Mouse (Mus musculus) intestine, embryonic 16.5 days (tissue): ENCODE data around the gene Tex33. TPM values are rescaled to one million over a fixed set of nuclear protein-coding genes. Genes with fewer than 3 reads are reported as not detected.
A peak's percentile ranks its signal among the peaks of the same experiment; 100 is the strongest.

ENCODE experiments used
- ATAC-seq: fragments of 200-750 bp; cut with Nextera tagmentation; 2 replicates; pipeline ENCODE4 v1.8.0; 2017; ENCODE audit warnings: moderate TSS enrichment, moderate library complexity
- H3K27ac ChIP-seq: fragments of 300-500 bp; sonication (generic); 2 replicates; pipeline ENCODE4 v1.5.1; 2014; ENCODE audit warnings: mild to moderate bottlenecking, low read length
- H3K27me3 ChIP-seq: fragments of 300-500 bp; sonication (generic); replicated peaks from 2 replicates; pipeline ENCODE4 v1.6.1; 2014; ENCODE audit warnings: low read length, control low read depth, mixed read lengths; ENCODE audit not compliant: control insufficient read depth, insufficient read depth
- H3K36me3 ChIP-seq: fragments of 300-500 bp; sonication (generic); 2 replicates; pipeline ENCODE4 v1.6.1; 2014; ENCODE audit warnings: low read length, control low read depth; ENCODE audit not compliant: control insufficient read depth, insufficient read depth
- H3K4me1 ChIP-seq: fragments of 300-500 bp; sonication (generic); 2 replicates; pipeline ENCODE4 v1.6.1; 2014; ENCODE audit warnings: low read length, control low read depth, mixed read lengths; ENCODE audit not compliant: control insufficient read depth, insufficient read depth
- H3K4me2 ChIP-seq: fragments of 300-500 bp; sonication (generic); 2 replicates; pipeline ENCODE4 v1.6.1; 2014; ENCODE audit warnings: low read depth, low read length, control low read depth
- H3K4me3 ChIP-seq: fragments of 300-500 bp; sonication (generic); 2 replicates; pipeline ENCODE4 v1.5.1; 2014; ENCODE audit warnings: mild to moderate bottlenecking, low read length
- H3K9ac ChIP-seq: fragments of 300-500 bp; sonication (generic); 2 replicates; pipeline ENCODE4 v1.6.1; 2014; ENCODE audit warnings: low read depth, low read length
- H3K9me3 ChIP-seq: fragments of 300-500 bp; sonication (generic); 2 replicates; pipeline ENCODE4 v1.6.1; 2016; ENCODE audit warnings: low read length, control low read depth; ENCODE audit not compliant: control insufficient read depth
- WGBS: fragments of 180-500 bp; shearing (Covaris S2); extraction: QIAGEN DNeasy Blood & Tissue Kit; methylation state at CpG from one replicate; pipeline ENCODE4 v1.1.7; 2014; 5-methylcytosine and 5-hydroxymethylcytosine counted together
- polyA plus RNA-seq: library from polyadenylated mRNA; unstranded; fragments of >200 nt; fragmentation: Nextera tagmentation; extraction: Ambion mirVana; gene quantifications from 2 replicates; pipeline ENCODE4 v1.2.1, GENCODE M21; 2015

Gene Tex33
- polyA plus RNA-seq, result not detected in 2 replicates

DNA sequence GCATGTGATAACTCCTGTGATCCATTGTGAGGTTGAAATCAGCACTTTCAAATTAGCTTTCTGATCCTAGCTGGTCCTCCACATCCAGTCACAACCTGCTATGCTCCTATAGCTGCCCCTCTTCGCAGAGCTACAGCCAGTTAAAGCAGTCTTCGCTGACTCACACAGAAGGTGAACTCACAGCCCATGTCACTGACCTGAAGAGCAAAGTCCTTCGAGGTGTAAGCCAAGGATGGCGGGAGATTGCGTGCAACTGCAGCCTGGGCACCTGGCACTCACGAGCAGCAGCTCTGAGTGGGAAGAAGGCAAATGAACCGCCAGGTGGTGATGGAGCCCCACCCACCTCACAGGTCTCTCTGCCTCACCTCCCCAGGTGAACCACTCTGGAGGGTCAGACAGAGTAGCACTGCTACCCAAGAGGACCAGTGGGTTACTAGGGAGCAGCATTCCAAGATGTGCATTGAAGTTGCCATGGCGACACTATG is at the start of gene Tex33:
TSS of gene Tex33 (minus strand) at position 435 of the 485 bp plus-strand sequence.
- 79% methylated on average over 8 of the region's 8 CpGs for WGBS
- H3K9me3 ChIP-seq, result no peaks in the 10 kb centered on the region
- H3K4me2 ChIP-seq, result no peak within 1 kb of the TSS
- H3K4me1 ChIP-seq, result no peaks in the 10 kb centered on the region
- no peak within 1 kb of the TSS for H3K4me3 ChIP-seq
- 0 out of 2 replicates have a peak, but pooled peaks cover 14% of the 10 kb centered on the region for H3K27me3 ChIP-seq
- no peaks in the 10 kb centered on the region for H3K36me3 ChIP-seq
- 0 out of 2 replicates have a peak, but pooled peaks have one; percentile 26 for ATAC-seq
- no peak within 1 kb of the TSS for H3K27ac ChIP-seq
- H3K9ac ChIP-seq, result no peak within 1 kb of the TSS

DNA sequence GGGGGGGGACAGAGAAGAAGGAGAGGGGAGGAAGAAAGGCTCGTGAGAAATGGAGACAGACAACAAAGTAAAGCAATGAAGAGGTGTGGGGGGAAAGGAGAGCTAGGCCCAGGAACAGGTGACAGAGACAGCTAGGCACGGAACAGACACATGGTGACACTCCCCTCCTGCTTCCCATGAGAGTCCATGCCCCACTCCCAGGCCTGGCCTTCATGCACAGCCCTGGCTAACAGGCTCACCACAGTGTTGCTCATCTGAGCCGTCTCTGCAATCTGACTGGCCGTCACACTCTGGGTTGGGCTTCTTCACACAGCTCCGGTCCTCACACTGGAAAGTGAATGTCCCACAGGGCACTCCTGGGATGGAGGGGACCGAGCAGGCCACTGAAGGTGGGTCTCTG is 48.1 kb upstream of the Tex33 start:
- Histone ChIP-seq H3K27ac (no peak overlapping the region), H3K4me3 (no peak overlapping the region), H3K9me3 (no peaks in the 10 kb centered on the region), H3K4me1 (no peaks in the 10 kb centered on the region), H3K27me3 (no peaks in the 10 kb centered on the region; the same call in none of the 2 replicates), H3K9ac (no peak overlapping the region), H3K4me2 (no peak overlapping the region), H3K36me3 (no peaks in the 10 kb centered on the region)
- ATAC-seq, result no peak
- WGBS, result 52% methylated on average over 6 of the region's 6 CpGs

DNA sequence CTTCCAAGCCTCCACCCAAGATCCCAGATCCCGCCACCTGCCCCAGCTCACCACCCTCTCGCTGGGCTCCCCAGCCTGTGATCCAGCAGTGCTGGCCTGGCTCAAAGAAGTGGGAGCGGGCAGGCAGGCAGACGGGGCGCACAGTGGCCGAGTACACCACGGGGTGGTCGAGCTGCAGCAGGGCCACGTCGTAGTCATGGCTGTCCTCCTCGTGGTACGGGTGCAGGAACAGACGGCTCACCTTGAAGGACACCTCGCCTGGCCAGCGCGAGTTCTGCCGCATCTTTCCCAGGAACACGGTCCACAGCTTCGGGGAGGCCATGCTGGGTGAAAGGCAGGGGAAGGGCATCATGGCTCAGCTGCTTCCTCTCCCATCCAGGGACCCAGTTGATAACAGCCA is 46.5 kb upstream of the Tex33 start:
- no peaks in the 10 kb centered on the region for H3K36me3 ChIP-seq
- H3K9me3 ChIP-seq, result no peaks in the 10 kb centered on the region
- H3K4me2 ChIP-seq, result no peak overlapping the region
- peaks cover 3% of the 10 kb centered on the region for H3K27me3 ChIP-seq
- 84% methylated on average over 19 of the region's 19 CpGs for WGBS
- H3K27ac ChIP-seq, result no peak overlapping the region
- H3K9ac ChIP-seq, result no peak overlapping the region
- ATAC-seq, result no peak
- peaks cover 14% of the 10 kb centered on the region for H3K4me1 ChIP-seq
- H3K4me3 ChIP-seq, result no peak overlapping the region

DNA sequence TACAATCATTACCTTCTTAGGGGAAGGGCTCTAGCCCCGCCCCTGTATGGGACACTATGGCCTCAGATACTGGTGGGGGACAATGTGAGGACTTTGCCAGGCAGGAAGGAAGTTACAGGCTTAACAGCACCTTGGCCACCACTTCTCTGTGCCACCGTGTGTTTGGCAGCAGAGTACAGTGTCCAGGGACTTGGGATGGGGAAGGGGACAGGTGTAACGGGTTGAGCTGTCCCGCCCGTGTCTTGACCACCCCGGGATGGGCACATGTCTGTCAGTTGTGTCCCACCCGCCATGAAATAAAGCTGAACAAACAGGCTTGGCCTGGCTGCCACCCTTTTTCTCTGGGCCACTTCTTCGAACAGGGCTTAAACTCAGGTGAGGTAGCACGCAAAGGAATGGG is 43.3 kb upstream of the Tex33 start:
- no peaks in the 10 kb centered on the region for H3K36me3 ChIP-seq
- H3K27me3 ChIP-seq, result peaks cover 13% of the 10 kb centered on the region
- H3K9me3 ChIP-seq, result no peaks in the 10 kb centered on the region
- no peak overlapping the region for H3K27ac ChIP-seq
- 75% methylated on average over 9 of the region's 9 CpGs for WGBS
- no peak for ATAC-seq
- H3K9ac ChIP-seq, result no peak overlapping the region
- H3K4me1 ChIP-seq, result peaks cover 31% of the 10 kb centered on the region
- H3K4me2 ChIP-seq, result no peak overlapping the region
- H3K4me3 ChIP-seq, result no peak overlapping the region

DNA sequence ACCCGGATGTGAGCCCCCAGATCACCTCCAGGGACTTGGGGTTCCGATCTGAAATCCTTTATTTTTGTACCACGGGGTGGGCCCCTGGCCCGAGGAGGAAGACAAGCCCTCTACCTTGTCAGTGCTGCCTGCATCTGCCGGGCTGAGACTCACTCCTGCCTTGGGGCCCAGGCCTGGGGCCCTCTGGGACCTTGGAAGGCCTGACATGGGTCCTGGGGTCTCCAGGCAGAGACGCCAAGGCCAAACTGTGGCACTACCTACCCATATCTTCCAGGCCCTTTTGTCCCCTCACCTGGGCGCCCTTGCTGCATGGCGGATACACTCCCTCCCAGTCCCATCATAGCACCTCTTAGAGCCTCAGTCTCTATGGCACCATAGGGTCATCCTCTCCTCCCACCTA is 42.8 kb upstream of the Tex33 start:
- H3K9me3 ChIP-seq, result no peaks in the 10 kb centered on the region
- no peak overlapping the region for H3K4me3 ChIP-seq
- no peak for ATAC-seq
- H3K36me3 ChIP-seq, result no peaks in the 10 kb centered on the region
- no peak overlapping the region for H3K27ac ChIP-seq
- peaks cover 13% of the 10 kb centered on the region for H3K27me3 ChIP-seq
- WGBS, result 55% methylated on average over 8 of the region's 8 CpGs
- no peak overlapping the region for H3K4me2 ChIP-seq
- H3K9ac ChIP-seq, result no peak overlapping the region
- H3K4me1 ChIP-seq, result peaks cover 31% of the 10 kb centered on the region

DNA sequence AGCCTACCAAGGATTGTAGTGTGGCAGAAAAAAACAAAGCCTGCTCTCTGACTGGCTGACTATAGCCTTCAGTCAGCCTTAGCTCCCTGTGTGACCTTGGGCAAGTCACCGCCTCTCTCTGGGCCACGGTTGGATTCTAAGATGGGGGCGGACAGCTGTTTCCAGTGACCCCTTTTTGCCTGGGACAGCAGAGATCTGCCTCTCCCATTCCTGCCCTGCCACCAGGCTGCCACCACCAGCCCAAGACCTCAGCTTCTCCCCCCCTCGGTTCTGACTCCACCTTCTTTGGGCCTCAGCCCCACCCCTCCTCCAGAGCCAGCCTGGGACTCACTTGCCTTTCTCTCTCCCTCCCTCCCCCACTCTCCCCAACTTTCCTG is 42.3 kb upstream of the Tex33 start:
- Histone ChIP-seq H3K27me3 (peaks cover 13% of the 10 kb centered on the region), H3K36me3 (no peaks in the 10 kb centered on the region), H3K4me2 (no peak overlapping the region), H3K9me3 (no peaks in the 10 kb centered on the region), H3K9ac (peak overlapping the region; percentile 61; the same call in 1 of the 2 replicates), H3K27ac (peak overlapping the region; percentile 80), H3K4me3 (no peak overlapping the region), H3K4me1 (peaks cover 31% of the 10 kb centered on the region)
- no peak for ATAC-seq
- WGBS, result 42% methylated on average over 4 of the region's 4 CpGs

DNA sequence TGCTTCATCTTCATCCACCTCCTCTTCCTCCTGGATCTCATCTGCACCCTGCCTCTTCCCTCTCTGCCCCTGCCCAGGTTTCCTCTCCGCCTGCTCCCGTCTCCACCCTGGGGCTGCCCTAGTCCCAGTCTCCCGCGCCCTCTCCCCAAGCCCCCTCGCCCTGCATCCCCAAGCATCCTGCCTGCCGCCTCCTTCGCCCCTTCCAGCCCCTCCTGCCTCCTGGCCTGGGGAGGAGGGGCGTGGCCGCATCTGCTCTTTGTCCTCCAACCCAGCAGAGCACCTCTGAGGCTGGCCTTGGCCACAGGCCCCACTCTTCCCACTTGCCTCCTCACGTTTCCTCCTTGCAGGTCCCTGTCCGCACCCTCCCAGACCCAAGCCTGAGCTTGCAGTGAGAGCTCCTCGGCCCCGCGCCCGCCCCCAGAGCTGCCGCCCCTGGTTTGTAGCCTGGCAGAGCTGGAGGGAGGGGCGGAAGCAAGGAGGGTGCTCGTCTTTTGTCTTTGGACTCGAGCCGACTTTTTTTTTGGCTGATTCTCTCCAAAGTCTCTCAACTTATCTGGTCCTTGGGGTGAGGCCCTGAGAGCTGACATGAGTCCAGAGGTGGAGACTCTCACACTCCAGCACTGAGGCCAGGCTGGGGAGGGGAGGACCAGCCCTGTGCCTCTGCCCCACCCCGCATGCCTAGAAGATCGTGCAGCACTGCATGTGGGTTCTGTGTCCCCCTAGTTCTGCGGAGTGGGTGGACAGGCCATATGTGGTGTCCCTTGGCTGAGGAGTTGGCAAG is 41.7 kb upstream of the Tex33 start:
- H3K4me1 ChIP-seq, result peaks cover 31% of the 10 kb centered on the region
- ATAC-seq, result peak; percentile 57
- H3K4me3 ChIP-seq, result peak overlapping the region; percentile 33; the same call in 1 of the 2 replicates
- H3K4me2 ChIP-seq, result peak overlapping the region; percentile 60
- H3K27ac ChIP-seq, result peak overlapping the region; percentile 80
- no peaks in the 10 kb centered on the region for H3K9me3 ChIP-seq
- 12% methylated on average over 23 of the region's 23 CpGs for WGBS
- peak overlapping the region; percentile 61 for H3K9ac ChIP-seq
- peaks cover 13% of the 10 kb centered on the region for H3K27me3 ChIP-seq
- H3K36me3 ChIP-seq, result no peaks in the 10 kb centered on the region

DNA sequence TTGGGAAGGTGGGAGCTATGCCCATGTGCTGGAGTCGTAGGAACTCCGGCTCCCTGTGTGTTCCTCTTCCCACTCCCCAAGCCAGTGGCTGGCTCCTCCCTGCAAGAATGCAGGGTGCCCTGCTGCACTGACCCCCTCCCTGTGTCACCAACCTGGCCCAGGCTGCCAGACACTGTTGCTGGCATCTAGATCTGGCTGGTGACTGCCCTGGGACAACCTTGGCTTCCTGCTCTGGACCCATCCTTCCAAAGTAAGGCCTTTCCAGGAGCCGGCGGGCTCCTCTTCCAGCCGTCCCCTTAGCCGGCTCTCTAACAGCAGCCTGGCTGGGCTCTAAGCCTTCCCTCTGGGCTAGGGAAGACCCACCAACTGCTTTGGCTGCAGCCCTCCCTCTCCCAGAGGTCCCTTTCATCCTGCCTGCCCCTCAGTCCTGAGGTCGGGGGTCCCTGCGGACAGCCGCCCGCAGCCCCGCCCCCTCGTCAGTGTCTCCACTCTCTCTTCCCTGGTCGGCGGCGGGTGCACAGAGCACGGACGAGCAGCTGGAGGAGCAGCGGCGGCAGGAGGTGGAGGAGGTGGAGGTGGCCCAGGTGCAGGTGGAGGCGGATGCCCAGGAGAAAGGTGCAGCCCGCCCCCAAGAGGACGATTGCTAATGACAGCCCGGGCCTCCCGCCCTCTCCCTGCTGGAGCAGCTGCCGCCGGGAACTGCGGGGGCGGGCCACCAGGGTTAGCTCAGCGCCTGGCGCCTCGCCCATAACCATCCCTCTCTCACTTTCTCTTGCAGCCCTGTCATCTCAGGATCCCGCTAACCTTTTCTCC is 40.9 kb upstream of the Tex33 start:
- Histone ChIP-seq H3K9me3 (no peaks in the 10 kb centered on the region), H3K9ac (peak overlapping the region; percentile 61), H3K4me3 (peak overlapping the region; percentile 33), H3K4me2 (peak overlapping the region; percentile 60), H3K27ac (peak overlapping the region; percentile 80), H3K36me3 (no peaks in the 10 kb centered on the region), H3K27me3 (peaks cover 13% of the 10 kb centered on the region), H3K4me1 (peaks cover 32% of the 10 kb centered on the region)
- WGBS, result 12% methylated on average over 30 of the region's 32 CpGs
- ATAC-seq, result peak; percentile 80

DNA sequence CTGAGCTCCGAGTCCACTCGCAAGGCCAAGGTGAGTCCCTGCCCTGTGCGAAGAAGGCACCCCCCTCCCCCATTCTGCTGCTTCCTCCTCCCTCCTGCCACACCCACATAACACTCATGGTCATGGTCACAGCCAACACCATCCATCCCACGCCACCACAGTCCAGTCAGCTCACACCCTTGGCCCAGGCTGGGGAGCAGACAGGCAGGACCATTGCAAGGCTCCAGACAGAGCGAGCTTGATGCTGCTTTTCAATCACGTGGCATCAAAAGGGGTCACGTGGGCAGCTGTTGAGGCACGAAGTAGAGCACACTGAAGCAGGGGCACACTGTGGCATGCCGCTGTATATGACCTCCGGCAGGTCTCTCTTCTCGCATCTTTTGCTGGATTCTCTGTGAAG is 40.0 kb upstream of the Tex33 start:
- no peaks in the 10 kb centered on the region for H3K9me3 ChIP-seq
- no peaks in the 10 kb centered on the region for H3K36me3 ChIP-seq
- H3K4me2 ChIP-seq, result no peak overlapping the region
- H3K4me3 ChIP-seq, result no peak overlapping the region
- peaks cover 13% of the 10 kb centered on the region for H3K27me3 ChIP-seq
- H3K27ac ChIP-seq, result no peak overlapping the region
- H3K4me1 ChIP-seq, result peaks cover 35% of the 10 kb centered on the region
- 87% methylated on average over 11 of the region's 11 CpGs for WGBS
- no peak for ATAC-seq
- no peak overlapping the region for H3K9ac ChIP-seq
